Mouse (Mus musculus) lung, postnatal 0 days (tissue): ENCODE measurements around the gene Lsmem1.

ENCODE experiments used
- CTCF ChIP-seq: IDR thresholded peaks from 2 replicates; pipeline ENCODE4 v1.5.1; 2016; ENCODE audit warnings: antibody characterized with exemption, mild to moderate bottlenecking
- EP300 ChIP-seq: IDR thresholded peaks from 2 replicates; pipeline ENCODE4 v1.6.1; 2016; ENCODE audit warnings: antibody characterized with exemption, mild to moderate bottlenecking, control low read depth

GRCm38 (mm10) chr12:40243241-40243640, 44.0 kb upstream of the Lsmem1 start:
- TF ChIP-seq CTCF (no peak), EP300 (no peak)
